ENCODE assay signal across 8 mouse cellular contexts in genomic region chr2:31688074-31688925, GRCm38 (mm10). TPM values are rescaled to one million over a fixed set of nuclear protein-coding genes. Genes with fewer than 3 reads are reported as not detected.
DNase-seq lines count a peak whose midpoint lies in the region; ATAC-seq and TF ChIP-seq lines count a peak whose summit lies in the region.

TSS of gene Abl1 (plus strand) at chr2:31688376.

- intact Hi-C loops in heart, postnatal 10 days (cut with DNase I): loop anchor here (10.0 kb wide), 1 partner anchor 447 kb away; no protein-coding TSS in a partner anchor

- H3K27ac ChIP-seq in ES-Bruce4 (ENCODE audit: insufficient read depth, low read length): peak within 1 kb of the TSS; percentile 60
- H3K27ac ChIP-seq in forebrain, embryonic 13.5 days: peak within 1 kb of the TSS; percentile 91
- peak within 1 kb of the TSS; percentile 97 for H3K27ac ChIP-seq in liver, postnatal 0 days (ENCODE audit: low read depth)
- H3K27ac ChIP-seq in neural tube, embryonic 14.5 days (ENCODE audit: low read depth, low read length): peak within 1 kb of the TSS; percentile 93

- under 1% methylated on average over 62 of the region's 64 CpGs for WGBS in forebrain, embryonic 13.5 days
- under 1% methylated on average over 64 of the region's 64 CpGs for WGBS in large intestine, adult 2 months
- WGBS in liver, postnatal 0 days (ENCODE audit: insufficient replicate concordance): under 1% methylated on average over 61 of the region's 64 CpGs
- WGBS in neural tube, embryonic 14.5 days: under 1% methylated on average over 64 of the region's 64 CpGs

- DNase-seq in heart, postnatal 10 days: peak; percentile 97 to 98
- peak; percentile 96 for DNase-seq in large intestine, adult 2 months (ENCODE audit: low read depth, low spot score)
- DNase-seq in liver, postnatal 0 days: peak; percentile 94
- peak; percentile 92 for DNase-seq in testis, postnatal 10 days (ENCODE audit: low spot score)

- H3K9me3 ChIP-seq in ES-Bruce4 (replicated peaks; ENCODE audit: control insufficient read depth, insufficient read depth, low read length, poor library complexity, severe bottlenecking): 0 out of 2 replicates have a peak, but pooled peaks cover 2% of the 10 kb centered on the region
- H3K9me3 ChIP-seq in forebrain, embryonic 13.5 days (replicated peaks): no peaks in the 10 kb centered on the region
- H3K9me3 ChIP-seq in liver, postnatal 0 days (ENCODE audit: low read length): no peaks in the 10 kb centered on the region
- no peaks in the 10 kb centered on the region for H3K9me3 ChIP-seq in neural tube, embryonic 14.5 days (ENCODE audit: control insufficient read depth, low read length)

- TF ChIP-seq EP300 in ES-Bruce4 (IDR thresholded peaks at IDR 0.05; ENCODE audit: insufficient read depth, low read depth, low read length): no peak
- TF ChIP-seq EP300 in liver, postnatal 0 days (IDR thresholded peaks at IDR 0.05; ENCODE audit: low read depth): no peak

- peak within 1 kb of the TSS; percentile 96 for H3K4me2 ChIP-seq in forebrain, embryonic 13.5 days
- H3K4me2 ChIP-seq in liver, postnatal 0 days (ENCODE audit: low read depth, low read length): peak within 1 kb of the TSS; percentile 98
- H3K4me2 ChIP-seq in neural tube, embryonic 14.5 days (ENCODE audit: low read depth, low read length): peak within 1 kb of the TSS; percentile 91

- no peaks in the 10 kb centered on the region for H3K27me3 ChIP-seq in ES-Bruce4 (ENCODE audit: control insufficient read depth, insufficient read depth, low read length, poor library complexity, severe bottlenecking)
- no peaks in the 10 kb centered on the region for H3K27me3 ChIP-seq in forebrain, embryonic 13.5 days
- H3K27me3 ChIP-seq in liver, postnatal 0 days (ENCODE audit: insufficient read depth, low read length): no peaks in the 10 kb centered on the region
- H3K27me3 ChIP-seq in neural tube, embryonic 14.5 days (ENCODE audit: control insufficient read depth, insufficient read depth, low read length): no peaks in the 10 kb centered on the region

- TF ChIP-seq CTCF in ES-Bruce4 (IDR thresholded peaks at IDR 0.05; ENCODE audit: low read depth, low read length): peak; percentile 4
- peak; percentile 63 for TF ChIP-seq CTCF in liver, postnatal 0 days (IDR thresholded peaks at IDR 0.05; ENCODE audit: low read depth)

- peaks cover 1% of the 10 kb centered on the region for H3K4me1 ChIP-seq in ES-Bruce4 (ENCODE audit: control insufficient read depth, insufficient read depth, low read length)
- H3K4me1 ChIP-seq in forebrain, embryonic 13.5 days: peaks cover 46% of the 10 kb centered on the region
- peaks cover 20% of the 10 kb centered on the region for H3K4me1 ChIP-seq in liver, postnatal 0 days (ENCODE audit: insufficient read depth)
- H3K4me1 ChIP-seq in neural tube, embryonic 14.5 days (ENCODE audit: control insufficient read depth, insufficient read depth, low read length): peaks cover 30% of the 10 kb centered on the region

- H3K4me3 ChIP-seq in ES-Bruce4 (ENCODE audit: low read depth, low read length): peak within 1 kb of the TSS; percentile 84
- peak within 1 kb of the TSS; percentile 92 for H3K4me3 ChIP-seq in forebrain, embryonic 13.5 days
- H3K4me3 ChIP-seq in liver, postnatal 0 days (ENCODE audit: low read depth, low read length): peak within 1 kb of the TSS; percentile 100
- H3K4me3 ChIP-seq in neural tube, embryonic 14.5 days (ENCODE audit: low read depth, low read length): peak within 1 kb of the TSS; percentile 82

- ATAC-seq in cerebellum, adult (ENCODE audit: insufficient number of reproducible peaks, low FRiP score, low TSS enrichment): peak; percentile 100
- ATAC-seq in forebrain, embryonic 13.5 days: peak; percentile 100
- peak; percentile 99 for ATAC-seq in liver, postnatal 0 days
- peak; percentile 100 for ATAC-seq in neural tube, embryonic 14.5 days (ENCODE audit: low read depth)

- H3K36me3 ChIP-seq in ES-Bruce4 (ENCODE audit: control insufficient read depth, insufficient read depth, low read length, poor library complexity, severe bottlenecking): no peaks in the 10 kb centered on the region
- peaks cover 4% of the 10 kb centered on the region; the same call in 1 of the 2 replicates for H3K36me3 ChIP-seq in forebrain, embryonic 13.5 days (ENCODE audit: poor library complexity, severe bottlenecking)
- H3K36me3 ChIP-seq in liver, postnatal 0 days (replicated peaks; ENCODE audit: insufficient read depth, low read length): 0 out of 2 replicates have a peak, but pooled peaks cover 2% of the 10 kb centered on the region
- no peaks in the 10 kb centered on the region for H3K36me3 ChIP-seq in neural tube, embryonic 14.5 days (ENCODE audit: control insufficient read depth, insufficient read depth, low read length)

- peak; percentile 28 for TF ChIP-seq POLR2A in ES-Bruce4 (IDR thresholded peaks at IDR 0.05; ENCODE audit: insufficient read depth, low read length)

- H3K9ac ChIP-seq in ES-Bruce4 (ENCODE audit: low read depth, poor library complexity, severe bottlenecking): peak within 1 kb of the TSS; percentile 94
- peak within 1 kb of the TSS; percentile 93 for H3K9ac ChIP-seq in forebrain, embryonic 13.5 days
- H3K9ac ChIP-seq in liver, postnatal 0 days (replicated peaks): peak within 1 kb of the TSS; percentile 100
- peak within 1 kb of the TSS; percentile 86 for H3K9ac ChIP-seq in neural tube, embryonic 14.5 days (replicated peaks; ENCODE audit: low read depth, low read length)

RNA-seq across cellular contexts. Expression of gene Abl1, which starts in this region (rescaled TPM):
- 42.9 and 44.8 TPM in 2 replicates for polyA plus RNA-seq in ES-Bruce4 (2011; ENCODE audit: insufficient read depth, insufficient read length, low read depth, missing spikeins)
- 25.8 and 30.6 TPM in 2 replicates for polyA plus RNA-seq in forebrain, embryonic 13.5 days (2015; fragmentation: Nextera tagmentation; extraction: Ambion mirVana)
- total RNA-seq in heart, postnatal 10 days (2021): 10 to 100 TPM; 56.8 to 65.5 TPM
- 31.4 and 47.9 TPM in 2 replicates for polyA plus RNA-seq in large intestine, adult 2 months (2012; rRNA removed)
- polyA plus RNA-seq in liver, postnatal 0 days (2015; fragmentation: Nextera tagmentation; extraction: Ambion mirVana): 4.1 and 4.5 TPM in 2 replicates
- 14.5 and 20.4 TPM in 2 replicates for polyA plus RNA-seq in neural tube, embryonic 14.5 days (2014; fragmentation: Nextera tagmentation; extraction: Ambion mirVana)

Comparison
In these comparisons a context has a peak if more than half of its experiments do, and no peak if none do; other contexts are left out.
1. Peak in every context shown above with its lines: DNase-seq, ATAC-seq, H3K4me3 ChIP-seq and H3K27ac ChIP-seq.